Mouse (Mus musculus): ENCODE results near the gene Gm30191. TPM values are rescaled to one million over a fixed set of nuclear protein-coding genes. Genes with fewer than 3 reads are reported as not detected.
A peak's percentile ranks its signal among the peaks of the same experiment; 100 is the strongest.

Gm30191 gene
- not detected for total RNA-seq (2021)

DNA sequence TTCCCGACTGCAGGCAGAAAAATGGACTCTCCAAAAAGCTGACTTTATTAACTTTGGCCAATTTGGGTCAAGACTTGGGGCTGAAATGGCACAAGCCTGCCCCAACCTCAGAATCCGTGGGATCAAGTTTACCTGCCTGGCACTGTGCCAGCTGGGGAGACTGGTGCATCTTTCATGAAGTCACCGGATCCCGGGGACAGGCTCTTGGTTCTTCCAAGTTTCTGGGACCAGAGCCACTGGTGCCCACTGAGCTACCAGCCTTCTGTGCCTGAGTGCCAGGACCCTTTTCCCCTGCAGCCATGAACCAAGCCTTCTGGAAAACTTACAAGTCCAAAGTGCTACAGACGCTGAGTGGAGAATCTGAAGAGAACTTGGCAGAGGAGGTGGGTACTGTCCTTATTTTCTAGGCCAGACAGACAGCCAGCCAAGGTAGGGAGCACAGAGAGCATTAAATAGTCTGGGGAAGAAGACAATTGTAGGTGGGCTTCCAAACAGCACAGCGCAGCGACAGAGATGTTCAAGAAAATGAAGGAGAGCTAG lies at the start of gene Gm30191:
Gm30191 (plus strand) TSS at position 217 of the 540 bp plus-strand sequence.
- DNase-seq, result no peak

DNA sequence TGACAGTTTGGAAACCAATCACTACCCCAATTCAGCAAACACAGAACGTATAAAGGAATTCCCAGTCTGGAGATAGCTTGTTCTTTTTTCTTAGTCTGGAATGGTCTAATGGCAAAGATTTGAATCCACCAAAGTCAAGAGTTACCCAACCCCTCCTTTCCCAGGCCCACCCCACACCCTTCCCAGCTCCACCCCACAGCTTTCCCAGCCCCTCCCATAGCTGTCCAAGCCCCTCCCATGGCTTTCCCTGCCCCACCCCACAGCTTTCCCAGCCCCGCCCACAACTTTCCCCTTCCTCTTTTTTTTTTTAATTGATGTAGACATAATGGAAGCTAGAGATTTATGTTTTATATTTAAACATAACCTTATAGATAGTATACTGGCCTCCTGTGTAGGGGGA lies 47.4 kb upstream of the Gm30191 start:
- DNase-seq, result no peak

DNA sequence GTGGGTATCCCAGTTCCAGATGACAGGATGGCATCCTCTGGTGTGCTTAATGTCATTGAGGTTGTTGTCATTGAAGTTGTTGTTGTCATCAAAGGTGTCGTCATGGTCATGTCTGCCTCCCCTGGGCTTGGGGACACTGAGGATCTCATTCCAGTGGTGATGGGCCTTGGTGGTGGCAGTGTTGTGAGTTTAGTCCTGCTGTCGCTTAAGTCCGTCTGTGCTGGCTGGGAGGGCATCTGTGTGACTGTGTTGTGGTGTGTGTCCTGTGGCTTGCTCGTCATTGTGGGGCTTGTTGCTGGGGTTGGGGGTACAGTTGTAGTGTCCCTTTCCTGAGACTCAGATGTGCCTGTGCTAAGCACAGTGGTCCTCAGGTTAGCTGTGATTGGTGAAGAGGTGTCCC lies 43.8 kb upstream of the Gm30191 start, which contains the start of gene Gm7534:
Gm7534 (minus strand) TSS at position 101 of the 400 bp plus-strand sequence.
- no peak for DNase-seq

DNA sequence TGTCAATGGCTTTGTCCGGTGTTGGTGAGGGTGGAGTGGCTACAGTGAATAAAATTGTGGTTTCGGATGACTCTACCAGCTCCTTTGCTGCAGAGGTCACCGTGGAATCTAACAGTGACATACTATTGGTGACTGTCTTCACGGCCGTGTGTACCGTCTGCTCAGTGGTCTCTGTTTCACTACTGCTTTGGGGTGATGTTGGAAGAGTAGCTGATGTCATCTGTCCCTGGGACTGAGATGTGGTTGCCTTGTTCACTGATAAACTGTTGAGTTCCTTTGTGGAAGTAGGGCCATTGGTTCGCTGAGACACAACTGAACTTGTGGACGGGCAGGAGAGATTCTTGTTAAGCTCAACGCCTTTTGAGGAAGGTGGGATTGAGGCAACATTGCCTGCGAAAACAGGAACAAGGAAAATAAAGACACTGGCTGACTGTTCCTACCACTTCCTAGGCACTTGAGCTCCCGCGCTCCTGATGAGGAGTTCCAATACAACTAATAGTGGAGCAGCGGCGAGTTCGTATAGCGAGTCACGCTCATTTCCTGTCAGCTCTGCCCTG lies 43.3 kb upstream of the Gm30191 start:
- no peak for DNase-seq

DNA sequence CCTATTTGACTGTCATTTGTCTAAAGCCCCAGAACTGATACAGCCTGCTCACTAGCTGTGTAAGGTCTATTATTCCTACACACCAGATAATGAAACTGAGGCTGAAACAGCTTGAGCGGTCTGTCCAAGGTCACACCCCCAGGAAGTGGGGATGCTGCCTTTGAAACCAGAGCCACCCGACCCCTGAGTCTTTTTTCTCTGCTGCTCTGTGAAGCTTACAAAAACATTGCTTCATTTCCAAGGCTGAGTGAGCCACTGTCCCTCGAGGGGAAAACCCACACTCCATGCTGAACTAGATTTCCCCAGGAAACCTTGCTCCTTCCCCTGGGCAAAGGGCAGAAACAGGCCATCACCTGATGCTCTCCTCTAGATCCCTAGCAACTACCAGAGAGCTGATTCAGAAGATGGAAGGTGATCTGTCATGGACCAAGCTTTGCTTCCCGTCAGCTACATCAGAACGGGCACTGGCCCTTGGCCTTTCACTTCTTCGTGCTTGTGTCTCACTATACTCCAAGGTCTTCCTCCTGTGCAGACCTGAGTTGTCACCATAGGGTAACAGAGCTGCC lies 40.2 kb upstream of the Gm30191 start:
- no peak for DNase-seq

DNA sequence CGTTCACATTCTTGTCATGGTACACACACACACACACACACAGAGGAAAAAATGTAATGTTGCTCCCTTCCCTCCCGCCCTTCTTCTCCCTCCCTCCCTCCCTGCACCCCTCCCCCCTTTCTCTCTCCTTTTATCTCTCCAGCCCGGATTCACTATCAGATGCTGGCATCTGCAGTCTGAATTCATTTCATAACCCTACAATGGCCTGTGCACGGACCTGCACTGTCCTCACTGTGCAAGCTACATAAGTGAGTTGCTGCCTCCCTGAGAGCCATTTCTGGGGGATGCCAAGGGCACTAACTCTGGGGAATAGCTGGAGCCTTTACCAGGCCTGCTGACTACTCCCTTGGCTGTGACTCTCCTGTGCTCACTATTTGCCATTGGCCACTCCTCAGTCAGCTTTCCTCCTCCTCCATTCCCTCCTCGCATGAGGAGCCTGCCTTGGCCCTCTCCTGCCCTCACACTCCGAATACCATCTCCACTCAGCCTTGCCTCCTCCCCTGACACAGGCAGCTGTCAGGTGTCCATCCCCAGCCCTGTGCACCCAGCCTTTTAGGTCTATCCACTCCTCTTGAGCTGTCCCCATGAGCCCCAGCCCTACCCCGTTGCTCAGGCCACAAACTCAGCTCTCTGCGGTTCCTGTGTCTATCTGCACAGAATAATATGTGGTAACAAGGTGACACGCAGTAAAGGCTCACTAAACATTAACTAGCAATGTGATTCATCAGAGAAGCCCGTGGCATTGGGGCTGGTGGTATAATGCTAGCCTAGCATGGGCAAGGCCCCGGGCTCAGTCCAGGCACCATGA lies 23.7 kb upstream of the Gm30191 start:
- no peak for DNase-seq

DNA sequence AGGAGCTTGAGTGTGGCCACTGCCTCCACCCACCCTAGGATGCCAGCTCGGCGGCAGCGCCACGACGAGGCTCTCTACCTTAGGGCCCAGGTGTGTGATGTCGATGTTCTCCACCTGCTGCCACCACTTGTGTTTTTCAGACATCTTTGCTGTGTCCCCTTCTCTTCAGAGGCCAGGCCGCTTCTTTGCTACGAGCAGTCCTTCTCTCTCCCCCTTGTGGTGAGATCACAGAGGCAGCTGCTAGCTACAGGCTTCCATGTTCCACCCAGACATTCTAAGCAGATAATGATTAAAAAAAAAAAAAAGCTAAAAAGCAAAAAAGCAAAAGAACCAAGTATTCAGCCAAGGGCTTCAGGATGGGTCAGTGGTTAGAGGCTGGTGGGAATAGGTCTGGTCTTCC lies 19.5 kb upstream of the Gm30191 start, which contains the start of gene Catsper4:
Catsper4 (minus strand) TSS at position 190 of the 400 bp plus-strand sequence.
- DNase-seq, result no peak

DNA sequence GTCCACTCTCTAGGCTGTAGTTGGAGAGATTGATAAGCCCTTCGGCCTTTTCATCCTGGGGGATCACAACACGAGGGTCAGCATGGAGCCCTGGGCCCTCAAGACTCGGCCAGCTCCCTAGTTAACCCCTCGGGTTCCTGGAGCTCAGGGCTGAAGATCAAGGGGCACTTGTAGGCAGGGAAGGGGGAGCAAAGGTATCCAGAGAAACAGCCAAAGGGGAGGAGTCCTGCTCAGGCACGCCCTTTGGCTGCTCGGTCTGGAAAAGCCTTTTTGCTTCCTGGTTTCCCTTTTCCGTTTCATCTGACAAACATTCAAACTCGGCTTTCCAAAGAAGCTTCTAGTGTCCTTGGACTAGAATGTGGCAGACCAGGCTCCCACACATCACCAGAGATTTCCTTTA lies 16.3 kb upstream of the Gm30191 start:
- DNase-seq, result no peak

DNA sequence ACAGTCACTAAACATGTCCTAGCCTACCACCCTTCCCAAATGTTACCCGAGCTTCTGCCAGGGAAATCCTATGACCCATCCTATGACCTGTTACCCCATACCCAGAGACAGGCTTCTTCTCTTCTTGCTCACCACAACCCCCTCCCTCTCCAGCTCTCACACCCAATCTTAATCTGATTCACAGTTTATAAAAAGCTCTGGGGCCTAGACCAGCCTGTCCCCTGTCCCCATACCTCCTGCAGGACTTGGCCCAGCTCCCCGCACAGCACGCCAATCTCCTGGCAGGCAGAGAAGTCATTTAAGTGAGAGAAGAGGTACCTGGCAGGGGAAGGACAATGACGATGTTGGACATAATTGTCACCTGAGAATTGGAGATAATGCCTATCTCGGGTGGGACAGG lies 11.9 kb upstream of the Gm30191 start:
- DNase-seq, result no peak

DNA sequence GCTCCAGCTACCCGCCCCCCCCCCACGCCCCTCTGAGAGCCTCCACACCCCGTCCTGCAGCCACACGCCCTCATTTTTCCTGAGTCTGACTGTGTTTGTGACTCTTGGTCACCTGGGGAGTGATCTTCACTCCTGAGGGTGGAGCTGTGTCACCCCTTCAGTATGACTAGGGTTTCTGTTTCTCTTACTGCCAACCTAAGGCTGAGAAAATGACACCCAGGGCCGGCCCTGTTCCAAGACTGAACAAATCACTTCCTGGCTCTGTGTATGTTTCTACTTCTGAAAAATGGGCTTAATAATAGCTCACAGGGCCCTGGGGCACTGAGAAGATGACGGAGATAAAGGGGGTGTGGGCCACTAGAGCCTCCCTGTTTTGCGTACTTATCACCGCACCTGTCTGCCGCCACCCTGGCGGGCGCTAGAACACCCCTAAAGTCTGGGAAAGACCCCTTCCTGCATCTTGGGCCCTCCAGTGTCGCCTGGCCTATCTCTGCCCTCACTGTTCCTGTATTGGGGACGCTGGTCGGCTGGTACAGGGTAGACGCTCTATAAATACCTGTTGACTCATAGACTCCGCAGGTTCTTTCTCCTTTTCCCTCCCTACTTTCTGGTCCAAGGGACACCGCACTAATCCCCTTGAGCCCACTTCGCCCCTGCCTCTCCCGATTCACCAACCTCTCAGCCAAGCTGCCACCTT lies 9.0 kb upstream of the Gm30191 start:
- DNase-seq, result no peak

DNA sequence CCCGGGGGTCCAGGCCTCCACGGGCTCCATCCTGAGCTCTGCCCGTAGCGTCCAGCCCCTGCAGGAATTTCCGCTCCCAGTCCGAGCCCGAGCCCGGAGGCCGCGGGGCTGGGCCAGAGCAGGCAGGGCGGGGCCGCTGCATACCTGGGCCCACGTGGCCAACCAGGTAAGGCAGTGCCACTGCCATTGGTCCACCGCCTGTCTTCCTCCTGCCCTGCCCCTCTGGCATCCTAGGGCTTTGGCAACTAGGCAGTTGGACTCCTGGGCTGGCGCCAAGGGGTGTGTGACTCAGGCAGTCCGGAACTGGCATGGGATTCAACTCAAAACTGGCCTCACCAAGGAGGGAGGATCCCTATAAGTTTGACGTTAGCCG lies 8.5 kb upstream of the Gm30191 start, which contains the start of gene Cnksr1:
Cnksr1 (minus strand) TSS at position 121 of the 373 bp plus-strand sequence.
- DNase-seq, result peak; percentile 88

DNA sequence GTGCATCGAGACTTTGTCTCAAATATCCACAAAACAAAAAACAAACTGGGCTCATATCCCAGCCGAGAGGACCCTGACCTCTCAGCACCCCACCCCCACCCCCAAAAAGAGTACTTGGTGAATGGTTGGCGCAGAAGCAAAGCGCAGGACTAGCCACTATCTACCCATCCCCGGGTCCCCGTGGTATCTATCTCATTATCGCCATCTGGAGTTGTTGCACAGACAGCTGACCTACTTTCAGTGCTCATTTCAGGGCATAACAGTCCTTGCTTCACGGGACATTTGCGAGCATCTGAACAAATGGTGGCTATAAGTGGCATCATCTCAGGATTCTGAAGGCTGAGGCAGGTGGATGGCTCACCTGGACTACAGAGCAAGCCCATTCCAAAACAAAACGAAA lies 8.0 kb upstream of the Gm30191 start:
- DNase-seq, result no peak

DNA sequence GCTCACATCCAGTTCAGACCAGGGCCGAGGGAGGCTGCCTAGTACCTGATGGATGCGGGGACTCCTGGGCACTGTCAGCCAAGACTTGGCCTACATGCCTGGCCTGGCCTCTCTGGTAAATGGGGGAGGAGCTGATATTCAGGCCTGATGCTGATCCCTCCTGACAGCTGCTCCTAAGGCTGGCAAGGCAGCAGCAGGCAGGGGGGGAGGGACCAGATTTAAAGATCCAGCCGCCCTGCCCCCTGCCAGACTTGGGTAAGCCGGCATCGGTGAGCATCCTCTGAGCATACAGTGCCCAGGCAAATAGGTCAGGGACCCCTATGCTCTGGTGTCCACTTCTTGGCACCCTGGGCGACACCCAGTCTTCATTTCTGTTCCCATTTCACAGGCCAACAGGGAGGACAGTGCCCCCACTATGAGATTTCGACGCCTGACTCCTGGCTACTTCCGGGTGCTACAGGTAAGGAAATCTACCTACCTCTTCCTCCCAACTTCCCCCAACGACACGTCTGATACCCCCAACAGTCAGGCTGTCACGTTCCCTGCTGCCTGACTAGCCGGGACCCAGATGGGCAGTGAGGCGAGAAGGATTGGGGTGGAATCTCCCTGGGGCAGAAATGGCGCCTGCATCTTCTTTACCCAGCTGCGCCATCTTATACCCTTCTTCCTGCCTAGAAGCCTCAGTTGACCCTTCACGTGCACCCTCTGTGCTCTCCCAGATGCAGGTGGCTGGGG lies 3.1 kb upstream of the Gm30191 start, which contains the start of gene E130218I03Rik:
E130218I03Rik (plus strand) TSS at position 147 of the 735 bp plus-strand sequence.
- no peak for DNase-seq

DNA sequence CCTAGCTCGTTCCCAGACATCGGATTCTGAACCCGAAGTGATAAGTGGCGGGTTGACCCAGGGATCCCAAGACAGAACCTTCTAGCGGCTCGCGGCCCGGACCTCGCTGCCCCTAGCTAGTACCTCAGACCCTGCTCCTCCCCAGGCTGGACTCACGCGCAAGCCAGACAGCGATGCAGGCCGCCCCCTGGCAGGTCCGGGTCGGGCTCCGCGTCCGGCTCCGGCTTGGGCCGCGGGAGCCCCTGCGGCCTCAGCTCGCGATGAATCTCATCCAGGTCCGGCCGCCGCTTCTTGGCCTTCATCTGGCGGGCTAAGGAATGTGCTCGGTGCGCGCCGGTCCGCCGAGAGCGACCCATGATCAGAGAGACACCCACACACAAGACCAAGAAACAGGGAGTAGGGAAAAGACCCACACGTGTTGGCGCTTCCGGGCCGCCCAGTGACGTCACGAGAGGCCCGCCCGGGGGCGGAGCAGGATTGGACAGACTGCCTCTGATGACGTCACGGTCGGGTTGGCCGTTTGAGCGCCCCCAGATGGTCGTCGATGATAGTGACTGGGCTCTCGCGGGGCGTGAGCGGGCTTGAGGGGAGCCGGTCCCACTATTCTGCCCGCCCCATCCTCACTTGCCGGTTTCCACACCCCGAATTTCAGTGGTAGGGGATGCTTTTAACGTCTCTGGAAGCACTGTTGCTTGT lies 1.4 kb upstream of the Gm30191 start, which contains the start of gene Zfp593:
Zfp593 (minus strand) TSS at position 445 of the 696 bp plus-strand sequence.
- DNase-seq, result peak; percentile 98

DNA sequence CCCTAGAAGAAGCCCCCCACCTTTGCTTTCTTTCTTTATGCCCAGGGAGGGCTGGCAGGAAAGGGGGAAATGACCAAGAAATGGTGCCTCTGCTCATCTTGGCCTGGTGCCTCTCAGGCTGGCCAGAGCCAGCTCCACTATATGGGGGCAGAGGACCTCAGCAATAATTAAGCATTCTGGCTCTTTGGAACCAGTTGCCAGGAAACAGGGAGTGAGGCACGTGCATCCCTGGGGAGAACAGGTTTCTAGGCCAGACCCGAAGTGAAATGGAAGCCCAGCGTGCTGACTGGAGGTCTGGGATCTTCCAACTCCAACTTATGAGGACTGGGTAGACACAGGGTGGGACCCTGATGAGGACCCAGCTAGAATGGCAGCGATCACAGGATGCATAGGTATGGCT lies 479 bp upstream of the Gm30191 start:
- DNase-seq, result no peak

DNA sequence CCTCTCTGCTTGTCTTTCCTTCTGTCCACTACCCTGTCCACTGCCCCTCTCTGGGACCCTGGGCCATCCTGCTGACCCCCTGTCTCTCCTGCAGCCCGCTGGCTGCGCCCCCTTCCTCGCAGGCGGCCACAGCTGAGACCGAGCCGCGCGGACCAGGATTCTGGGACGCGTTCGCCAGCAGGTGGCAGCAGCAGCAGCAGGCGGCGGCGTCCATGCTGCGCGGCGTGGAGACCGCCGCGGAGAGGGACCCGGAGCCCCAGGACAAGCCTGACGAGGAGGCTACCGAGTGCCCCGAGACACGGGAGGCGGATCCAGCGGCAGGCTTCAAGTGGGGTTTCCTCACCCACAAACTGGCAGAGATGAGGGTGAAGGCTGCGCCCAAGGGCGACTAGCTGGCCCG lies 2.9 kb downstream of the Gm30191 start:
- peak; percentile 89 for DNase-seq

DNA sequence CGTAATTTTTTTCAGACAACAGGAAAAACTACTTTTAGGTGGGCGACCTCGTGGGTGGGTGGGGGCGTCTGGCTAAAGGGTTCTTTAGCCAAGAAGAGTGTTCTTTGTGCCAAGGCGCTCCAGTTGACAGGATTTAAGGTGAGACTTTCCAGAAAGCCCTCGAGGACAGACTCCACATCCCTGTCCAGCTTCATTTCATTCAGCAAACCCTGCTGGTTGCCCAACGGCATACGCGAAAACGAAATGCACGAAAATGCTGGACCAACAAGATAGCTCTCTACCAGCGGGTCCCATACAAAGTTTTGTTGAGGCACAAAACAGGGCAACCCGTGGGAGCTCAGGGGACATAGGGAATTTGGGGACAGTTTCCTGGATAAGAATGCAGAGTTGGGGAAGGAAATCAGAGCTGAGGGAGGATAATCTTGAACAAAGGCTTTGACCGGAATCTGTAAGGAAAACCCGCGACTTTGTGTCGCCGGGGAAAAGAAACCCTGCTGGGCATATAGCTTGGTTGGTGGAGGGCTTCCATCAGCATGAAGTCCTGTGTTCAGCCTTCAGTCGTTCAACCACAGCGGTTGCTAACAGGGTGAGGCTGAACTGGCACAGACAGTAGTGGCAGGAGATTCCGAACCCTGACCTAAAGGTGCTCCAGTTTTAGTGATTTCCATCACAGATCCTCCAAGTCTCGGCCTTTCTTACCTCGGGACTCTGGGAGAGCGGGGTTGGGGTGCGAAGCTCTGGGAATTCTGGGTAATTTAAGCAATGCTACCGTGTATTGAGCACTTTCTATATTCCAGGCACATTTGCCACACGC lies 3.6 kb downstream of the Gm30191 start:
- no peak for DNase-seq

DNA sequence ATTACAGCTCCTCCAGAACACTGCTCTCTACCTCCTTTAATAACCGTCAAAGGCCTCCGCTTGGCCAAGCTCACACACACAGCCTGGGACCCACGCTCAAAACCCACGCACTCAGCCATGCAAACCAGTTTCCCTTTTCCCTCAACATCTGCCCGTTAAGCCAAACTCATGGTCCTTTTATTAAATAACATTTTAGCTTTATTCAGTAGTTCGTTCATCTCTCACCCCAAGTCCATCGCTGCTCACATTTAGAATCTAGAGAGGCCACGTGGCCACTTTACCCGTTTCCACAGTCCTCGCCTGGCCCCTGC lies 4.2 kb downstream of the Gm30191 start:
- no peak for DNase-seq

DNA sequence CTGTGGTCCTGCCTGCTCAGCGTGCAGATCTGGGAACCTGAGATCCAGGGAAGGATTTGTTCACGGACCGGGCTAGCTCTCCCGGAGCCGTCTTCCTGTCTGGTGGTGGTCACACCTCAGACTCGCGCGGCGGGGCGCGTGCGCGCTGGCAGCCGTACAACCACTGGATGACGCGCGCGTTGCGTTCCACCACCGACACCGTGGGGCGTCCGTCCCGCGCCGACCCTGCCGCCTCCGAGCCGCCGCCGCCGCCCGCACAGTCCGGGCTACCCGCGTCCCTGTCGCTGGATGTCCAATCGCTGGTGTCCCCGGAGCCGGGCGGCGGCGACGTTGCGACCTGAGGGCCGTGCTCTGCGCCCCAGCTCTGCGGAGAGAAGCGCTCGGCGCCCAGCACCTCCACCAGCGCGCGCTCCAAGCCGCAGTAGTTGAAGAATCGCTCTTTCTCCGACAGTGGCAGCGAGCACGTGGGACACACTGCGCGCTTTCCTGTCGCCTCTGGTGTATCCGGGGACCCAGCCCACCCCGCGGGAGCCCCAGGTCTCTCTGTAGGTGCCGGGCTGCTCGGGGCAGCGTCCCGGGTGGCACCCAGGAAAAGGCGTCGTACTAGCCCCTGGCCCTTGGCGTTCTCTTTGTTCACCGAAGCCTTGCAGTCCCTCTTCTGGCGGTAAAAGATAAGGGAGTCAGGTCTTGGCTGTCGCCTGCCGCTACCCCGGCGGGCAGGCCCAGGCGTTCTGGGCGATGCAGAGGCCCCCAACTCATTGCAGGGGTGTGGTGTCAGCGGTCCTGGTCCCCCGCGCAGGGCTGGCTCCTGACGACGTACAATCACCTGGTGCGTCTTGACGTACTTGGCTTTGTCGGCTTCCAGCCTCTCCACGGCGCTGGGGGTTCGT lies 4.8 kb downstream of the Gm30191 start:
- DNase-seq, result peak; percentile 61
